Mouse (Mus musculus) v-Abl transformed pro-B cells (cell line): ENCODE data around the gene Dnm2.

Experiments
- in situ Hi-C, 2 experiments: fragments of 400-800 bp; cut with MboI; formaldehyde crosslinking; loops; one replicate each; pipeline ENCODE4 v1.15.1; 2025; ENCODE audit not compliant: unreplicated experiment in 2 of 2

Dnm2 gene

DNA sequence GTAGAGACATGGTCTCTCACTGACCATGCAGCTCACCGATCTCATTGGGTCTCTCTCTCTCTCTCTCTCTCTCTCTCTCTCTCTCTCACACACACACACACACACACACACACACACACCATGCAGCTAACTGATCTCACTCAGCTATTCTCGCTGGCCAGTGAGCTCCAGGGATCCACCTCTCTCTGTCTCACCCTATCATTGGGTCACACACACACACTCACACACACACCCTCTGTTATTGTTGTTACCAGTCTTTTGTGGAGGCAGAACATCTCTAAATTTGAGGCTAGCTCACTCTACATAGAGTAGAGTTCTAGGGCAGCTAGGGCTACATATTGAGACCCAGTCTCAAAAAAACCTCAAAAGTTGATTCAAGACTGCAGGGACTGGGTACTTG, 1.8 kb downstream of the Dnm2 start:
- in situ Hi-C loops = no loop called here

DNA sequence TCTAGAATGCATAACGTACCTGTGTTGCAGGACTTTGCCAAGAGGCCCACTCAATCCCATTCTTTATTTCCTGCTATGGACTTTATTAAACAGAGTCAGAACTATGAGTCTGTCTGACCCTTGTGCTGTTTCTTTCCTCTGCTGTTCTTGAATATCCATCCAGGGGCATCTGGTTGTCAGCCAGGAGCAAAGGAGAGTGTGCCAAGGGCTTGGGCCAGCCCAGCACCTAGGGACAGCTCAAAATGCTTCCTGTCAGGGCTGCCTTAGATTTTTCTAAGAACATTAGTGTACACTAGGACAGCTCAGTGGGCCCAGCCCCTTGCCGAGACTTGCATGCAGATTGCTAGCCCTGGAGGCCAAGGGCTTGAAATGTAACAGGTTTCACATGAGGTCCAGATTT, 3.1 kb downstream of the Dnm2 start:
- in situ Hi-C loops = no loop called here

DNA sequence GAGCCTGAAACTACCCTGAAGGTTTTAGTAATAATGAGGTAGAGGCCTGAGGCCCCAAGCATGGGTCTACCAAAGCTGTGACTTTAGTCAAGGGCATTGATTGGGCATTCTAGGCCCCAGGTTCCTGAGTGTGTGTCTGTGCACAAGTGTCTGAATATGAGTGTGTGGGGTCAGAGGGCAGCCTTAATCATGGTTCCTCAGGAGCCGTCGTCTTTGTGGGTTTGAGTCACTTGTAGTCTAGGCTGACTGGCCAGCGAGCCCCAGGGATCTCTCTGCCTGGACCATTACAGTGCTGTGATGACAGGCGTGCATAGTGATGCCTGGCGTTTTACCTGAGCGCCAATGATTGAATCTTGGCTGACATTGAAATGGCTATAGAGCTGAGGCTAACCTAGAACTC, 3.5 kb downstream of the Dnm2 start:
- in situ Hi-C loops = no loop called here

DNA sequence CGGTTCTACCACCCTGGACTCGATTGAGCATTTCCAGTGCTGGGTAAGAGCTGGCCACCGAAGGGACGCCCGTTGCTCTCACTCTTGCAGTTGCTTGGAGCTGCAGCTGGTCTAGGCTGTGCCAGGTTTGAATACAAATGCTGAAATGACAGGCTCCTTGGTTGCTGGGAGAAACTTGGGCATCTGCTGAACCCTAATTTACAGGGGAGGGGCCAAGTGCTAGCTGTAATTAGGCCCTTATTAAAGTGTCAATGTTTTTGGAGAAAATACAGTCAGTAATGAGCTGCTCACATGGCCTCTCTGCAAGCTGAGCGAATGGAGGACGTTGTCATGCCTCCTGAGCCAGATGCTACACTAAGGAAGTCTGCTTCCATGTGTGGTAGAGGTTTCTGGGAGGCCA, 6.0 kb downstream of the Dnm2 start:
- in situ Hi-C loops = no loop called here

DNA sequence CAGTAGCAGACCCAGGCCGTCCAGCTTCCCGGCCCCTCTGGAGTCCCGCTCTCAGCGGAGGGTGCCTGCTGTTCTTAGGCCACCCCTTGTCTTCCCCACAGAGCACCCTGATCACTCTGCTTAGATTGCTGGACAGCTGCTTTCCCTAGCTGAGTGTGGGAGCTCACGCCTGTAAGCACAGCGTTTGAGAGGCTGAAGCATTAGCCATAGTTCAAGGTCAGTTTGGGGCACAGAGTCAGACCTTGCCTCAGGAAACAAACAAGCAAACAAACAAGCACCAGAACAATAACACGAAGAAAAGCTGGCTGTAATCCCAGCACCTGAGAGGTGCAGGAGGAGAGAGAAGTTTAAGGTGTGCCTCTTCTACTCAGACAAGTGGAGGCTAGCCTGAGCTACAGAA, 7.4 kb downstream of the Dnm2 start:
- in situ Hi-C loops = no loop called here

DNA sequence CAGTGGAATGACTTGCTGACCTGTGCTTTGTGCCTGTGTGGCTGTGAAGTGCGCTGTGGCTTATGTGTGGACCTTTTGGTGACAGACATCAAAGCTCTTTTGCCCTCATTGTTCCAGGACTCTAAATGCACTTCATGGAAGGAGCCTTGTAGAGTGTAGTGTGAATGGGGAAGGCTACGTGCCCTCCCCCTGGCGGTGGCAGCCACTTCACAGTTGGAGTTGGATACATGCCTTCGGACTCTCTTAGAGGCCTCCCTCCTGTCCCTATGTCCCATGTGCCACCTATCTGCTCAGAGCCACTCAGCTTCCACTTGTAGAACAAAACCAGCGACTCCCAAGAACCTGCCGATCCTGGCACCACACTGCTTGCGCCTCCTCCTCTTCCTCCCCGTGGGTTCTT, 9.1 kb downstream of the Dnm2 start:
- in situ Hi-C loops = no loop called here

DNA sequence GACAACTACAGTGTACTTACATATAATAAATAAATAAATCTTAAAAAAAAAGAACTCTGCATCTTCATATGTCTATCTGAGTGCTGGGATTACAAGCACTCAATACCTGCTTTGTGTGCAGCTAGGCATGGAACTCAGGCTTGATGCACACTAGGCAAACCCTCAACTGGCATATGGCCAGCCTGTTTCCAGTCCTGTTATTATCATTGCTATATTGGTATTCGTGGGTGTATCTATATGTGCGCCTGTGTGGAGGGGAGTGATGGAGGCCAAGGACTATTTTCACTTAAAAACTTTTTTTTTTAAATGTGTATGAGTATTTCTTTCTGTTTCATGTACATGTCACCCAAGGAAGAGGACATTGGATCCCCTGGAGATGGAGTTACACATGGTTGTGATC, 9.7 kb downstream of the Dnm2 start:
- in situ Hi-C loops = no loop called here

DNA sequence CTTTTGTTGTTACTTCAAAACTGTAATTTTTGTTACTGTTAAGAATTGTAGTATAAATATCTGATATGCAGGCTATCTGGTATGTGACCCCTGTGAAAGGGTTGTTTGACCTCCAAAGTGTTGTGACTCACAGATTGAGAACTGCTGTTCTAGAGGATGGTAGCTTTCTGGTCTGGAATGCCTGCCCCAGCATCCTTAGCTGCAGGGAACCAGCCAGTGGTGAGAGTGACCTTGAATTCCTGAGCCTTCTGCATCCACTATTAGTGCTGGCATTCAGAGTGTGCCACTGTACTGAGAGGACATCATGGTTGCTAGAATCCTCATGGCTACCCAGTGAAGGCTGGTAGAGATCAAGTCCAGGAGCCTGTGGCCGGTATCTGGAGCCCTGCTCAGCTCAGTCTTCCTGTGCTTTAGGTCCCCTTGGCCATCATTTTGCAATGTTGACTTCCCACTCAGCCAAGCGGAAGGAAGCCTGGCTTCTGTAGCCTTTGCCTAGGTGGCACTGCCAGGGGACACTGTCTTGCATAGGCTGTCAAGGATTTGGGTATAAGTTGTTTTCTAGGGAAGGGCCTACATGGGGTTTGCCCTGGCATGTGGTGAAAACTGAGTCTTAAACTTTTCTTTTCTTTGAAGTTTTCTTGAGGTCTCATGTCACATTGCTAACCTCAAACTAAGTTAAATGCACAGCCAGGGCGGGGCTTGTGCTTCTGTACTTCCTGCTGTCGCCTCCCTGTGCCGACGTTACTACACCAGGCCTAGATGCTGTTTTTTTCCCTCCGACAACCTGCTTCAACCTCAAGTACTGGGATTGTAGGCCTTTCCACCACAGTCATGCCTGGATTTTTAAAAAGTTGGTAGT, 11.3 kb downstream of the Dnm2 start:
- in situ Hi-C loops = no loop called here

DNA sequence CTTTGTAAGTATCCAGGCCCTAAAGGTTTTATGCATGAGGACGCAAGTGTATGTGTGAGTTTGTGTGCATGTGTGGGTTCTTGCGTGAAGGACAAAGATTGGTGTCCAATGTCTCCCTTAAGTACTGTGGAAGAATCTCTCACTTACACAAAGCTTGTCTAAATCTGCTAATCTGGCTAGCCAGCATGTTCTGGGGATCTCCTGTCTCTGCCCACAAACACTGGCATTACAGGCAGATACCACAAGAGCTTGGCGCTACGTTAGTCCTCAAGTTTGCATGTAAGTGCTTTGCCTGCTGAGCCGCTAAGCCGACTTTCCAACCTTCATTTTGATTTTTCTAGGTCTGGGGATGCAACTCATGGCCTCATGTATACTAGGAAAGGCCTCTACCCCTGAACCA, 12.9 kb downstream of the Dnm2 start:
- in situ Hi-C loops = no loop called here

DNA sequence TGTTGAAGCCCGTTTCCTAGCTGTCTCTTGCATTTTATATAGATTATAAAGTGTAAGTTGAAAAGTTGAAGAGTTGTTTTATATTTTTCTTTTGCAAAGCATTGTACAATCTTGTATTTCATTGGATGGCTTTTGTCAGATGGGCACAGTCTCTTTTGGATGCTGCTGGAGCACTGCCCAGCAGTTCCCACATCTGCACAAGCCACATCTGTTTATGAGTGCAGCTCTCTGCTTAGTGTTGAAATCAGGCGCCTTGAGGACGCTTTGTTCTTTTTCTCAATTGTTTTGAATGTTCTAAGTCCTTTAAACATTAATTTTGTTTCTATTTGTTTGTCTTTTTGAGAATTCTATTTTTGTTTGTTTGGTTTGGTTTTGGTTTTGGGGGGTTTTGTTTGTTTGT, 13.5 kb downstream of the Dnm2 start:
- in situ Hi-C loops = no loop called here

DNA sequence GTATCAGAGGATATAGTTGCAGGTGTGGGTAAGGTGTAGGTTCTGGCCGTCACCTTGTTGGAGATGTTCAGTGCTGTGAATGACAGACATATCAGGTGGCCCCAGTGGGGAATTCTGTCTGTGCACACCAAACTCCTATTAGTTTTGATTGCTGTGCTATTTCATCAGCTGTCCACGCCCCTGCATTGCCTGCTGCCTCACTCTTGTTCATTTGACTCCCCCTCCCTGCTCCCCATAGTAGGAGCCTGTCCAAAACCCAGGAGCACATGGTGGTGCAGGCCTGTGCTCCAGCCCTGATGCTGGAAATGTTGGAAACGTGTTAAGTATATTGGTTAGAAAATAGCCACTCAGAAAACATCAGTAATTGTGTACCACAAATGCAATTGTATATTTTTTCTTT, 14.7 kb downstream of the Dnm2 start:
- in situ Hi-C loops = no loop called here

DNA sequence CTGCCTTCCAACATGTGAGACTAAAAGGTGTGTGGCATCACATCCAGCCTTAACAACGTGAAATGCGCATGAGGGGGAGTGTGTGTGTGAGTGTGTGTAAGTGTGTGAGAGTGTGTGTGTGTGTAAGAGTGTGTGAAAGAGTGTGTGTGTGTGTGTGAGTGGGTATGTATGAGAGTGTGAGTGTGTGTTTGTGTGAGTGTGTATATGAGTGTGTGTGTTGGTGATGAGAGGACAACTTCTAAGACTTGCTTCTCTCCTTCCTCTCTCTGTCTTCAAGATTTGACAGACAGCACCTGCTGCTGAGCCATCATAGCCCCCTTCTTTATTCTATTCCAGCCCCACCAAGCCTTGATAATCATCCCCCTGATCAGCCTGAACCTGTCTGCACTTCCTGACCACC, 15.2 kb downstream of the Dnm2 start:
- in situ Hi-C loops = no loop called here

DNA sequence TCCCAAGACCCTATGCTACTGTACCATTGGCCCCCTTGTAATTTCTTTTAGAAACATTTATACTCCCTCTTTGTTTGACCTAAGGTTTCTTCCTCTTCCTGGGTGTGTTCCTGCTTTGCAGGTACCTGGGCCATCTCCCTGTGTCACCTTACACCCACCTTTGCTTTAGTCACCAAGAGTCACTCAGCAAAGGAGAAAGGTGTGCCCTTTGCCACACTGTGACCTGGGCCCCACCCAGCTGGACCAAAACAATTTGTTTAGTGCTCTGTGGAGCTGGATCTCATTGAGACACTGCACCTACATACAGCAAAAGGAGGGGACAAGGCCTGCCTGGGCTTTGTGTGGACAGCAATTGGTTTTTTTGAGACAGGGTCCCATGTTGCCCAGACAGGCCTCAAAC, 15.7 kb downstream of the Dnm2 start:
- in situ Hi-C loops = no loop called here

DNA sequence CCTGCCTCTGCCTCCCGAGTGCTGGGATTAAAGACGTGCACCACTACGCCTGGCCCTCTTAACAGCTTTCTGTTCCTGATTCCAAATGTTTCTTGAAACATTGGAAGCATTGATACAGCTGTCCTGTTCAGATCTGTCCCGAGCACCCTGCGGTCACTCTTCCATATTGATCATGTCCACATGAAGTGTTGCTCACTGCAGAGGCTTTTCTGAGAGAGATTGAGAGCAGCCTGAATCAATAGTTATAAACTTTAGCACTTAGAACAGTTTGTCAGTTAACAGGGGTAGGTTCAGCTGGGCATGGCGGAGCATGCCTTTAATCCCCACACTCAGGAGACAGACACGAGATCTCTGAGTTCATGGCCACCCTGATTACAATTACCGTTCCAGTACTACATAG, 19.1 kb downstream of the Dnm2 start:
- in situ Hi-C loops = no loop called here

DNA sequence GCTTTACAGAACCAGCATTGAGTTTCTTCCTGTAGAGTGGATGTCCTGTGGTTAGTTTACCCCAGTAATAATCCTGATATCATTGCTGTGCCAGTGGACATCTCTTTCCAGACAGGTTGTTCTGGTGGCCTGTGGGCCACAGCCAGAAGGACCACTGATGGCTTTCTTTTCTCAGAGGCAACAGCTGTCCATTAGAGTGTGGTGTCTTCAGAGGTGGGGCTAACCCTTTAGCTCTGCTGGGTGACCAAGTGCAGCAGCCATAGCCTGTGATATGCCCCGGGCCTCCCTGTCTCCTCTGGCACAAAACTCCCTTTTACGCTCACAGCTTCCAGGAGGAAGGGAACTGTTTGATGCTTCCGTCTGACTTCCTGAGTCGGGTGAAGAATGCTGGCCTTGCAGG, 19.9 kb downstream of the Dnm2 start:
- in situ Hi-C loops = no loop called here

DNA sequence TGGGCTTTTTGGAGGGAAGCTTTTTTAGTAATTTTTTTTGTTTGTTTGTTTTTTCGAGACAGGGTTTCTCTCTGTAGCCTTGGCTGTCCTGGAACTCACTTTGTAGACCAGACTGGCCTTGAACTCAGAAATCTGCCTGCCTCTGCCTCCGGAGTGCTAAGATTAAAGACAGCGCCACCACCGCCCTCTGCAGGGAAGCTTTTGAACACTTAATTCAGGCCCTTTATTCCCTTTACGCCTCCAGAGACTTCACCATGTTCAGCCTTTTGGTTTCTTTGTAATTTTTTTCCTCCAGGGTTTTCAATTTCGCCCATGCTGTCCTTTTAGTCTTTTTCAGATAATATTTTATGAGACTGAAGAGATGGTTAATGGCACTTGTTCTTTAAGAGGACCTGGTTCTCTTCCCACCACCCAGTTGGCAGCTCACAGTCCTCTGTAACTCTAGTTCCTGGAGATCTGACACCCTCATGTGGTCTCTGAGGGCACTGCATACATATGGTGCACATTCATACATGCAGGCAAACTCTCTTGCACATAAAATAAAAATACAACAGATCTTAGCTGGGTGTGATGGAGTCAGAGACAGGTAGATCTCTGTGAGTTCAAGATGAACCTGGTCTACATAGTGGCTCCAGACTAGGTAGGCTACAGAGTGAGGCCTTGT, 20.5 kb downstream of the Dnm2 start:
- in situ Hi-C loops = no loop called here

DNA sequence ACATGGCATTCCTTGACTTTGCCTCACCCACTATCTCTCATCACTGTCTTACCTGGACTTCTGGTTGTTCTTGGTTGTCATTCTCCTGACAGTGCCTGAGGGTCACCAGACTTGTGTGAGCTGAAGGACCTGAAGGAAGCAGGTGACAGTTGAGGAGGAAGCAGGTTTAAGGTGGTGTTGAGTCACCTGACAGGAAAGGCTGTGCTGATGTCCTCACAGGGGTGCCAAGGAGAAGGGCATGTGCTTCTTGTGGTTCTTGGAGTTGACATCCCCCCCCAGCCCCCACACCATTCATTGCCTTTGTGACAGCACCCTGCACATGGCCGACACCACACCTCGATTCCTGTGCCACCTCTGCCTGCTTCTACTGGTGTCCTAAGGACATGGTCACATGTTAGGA, 23.1 kb downstream of the Dnm2 start:
- in situ Hi-C loops = no loop called here

DNA sequence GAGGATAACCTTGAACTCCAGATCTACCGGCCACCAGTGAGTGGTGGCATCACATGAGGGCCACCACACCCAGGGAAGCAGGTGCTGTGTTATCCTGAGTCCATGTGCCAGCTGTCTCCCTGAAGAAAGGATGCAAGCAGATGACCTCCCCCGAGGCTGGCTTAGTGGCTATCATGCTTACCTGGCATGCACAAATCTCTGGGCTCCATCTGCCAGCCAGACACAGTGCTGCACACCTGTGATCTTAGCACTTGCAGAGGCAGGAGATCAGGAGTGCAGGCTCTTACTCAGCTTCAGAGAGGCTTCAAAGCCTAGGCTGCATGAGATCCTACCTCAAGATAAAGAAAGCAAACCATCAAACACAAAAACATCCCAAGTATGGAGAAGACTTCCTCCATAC, 25.0 kb downstream of the Dnm2 start:
- in situ Hi-C loops = loop anchor here in 1 of 2 experiments (25.0 kb wide), 1 partner anchor 537 kb away; no protein-coding TSS in a partner anchor

DNA sequence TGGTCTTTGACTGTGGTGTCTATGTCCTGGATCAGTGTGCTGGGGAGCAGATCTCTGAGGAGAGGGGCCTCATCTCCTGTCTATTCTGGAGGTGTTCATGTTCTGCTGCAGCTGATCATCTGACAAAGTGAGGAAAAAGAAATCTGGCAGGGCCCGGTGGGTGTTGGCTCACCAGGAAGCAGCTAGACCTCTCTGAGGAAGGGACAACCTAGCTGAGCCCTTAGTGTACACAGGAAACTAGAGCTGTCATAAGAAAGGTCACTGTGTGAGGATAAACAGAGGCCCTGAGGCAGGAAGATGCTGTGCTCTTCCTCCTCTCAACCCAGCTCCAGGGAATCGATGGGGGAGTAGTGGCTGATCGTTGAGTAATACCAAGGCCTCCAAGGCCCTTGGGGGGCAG, 25.6 kb downstream of the Dnm2 start:
- in situ Hi-C loops = loop anchor here in 1 of 2 experiments (25.0 kb wide), 1 partner anchor 538 kb away; no protein-coding TSS in a partner anchor

DNA sequence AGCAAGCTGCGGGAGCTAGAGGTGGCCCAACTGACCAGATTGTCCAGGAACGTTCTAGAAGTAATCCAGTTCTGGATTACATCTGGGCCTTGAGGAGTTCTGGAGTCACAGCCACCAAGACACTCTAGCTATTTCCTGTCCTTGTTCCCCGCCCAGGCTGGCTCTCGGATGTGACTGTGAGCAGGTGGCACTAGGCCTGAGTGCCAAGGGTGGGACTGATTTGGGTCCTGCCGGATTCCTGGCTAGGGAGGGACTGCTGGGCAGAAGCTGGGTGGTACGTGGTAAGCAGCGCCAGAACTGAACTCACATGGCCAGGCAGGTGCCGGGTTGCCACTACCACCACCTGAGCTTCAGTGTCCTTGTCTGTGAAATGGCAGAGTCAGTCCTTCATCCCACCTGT, 26.7 kb downstream of the Dnm2 start:
- in situ Hi-C loops = loop anchor here in 1 of 2 experiments (25.0 kb wide), 1 partner anchor 539 kb away; no protein-coding TSS in a partner anchor

DNA sequence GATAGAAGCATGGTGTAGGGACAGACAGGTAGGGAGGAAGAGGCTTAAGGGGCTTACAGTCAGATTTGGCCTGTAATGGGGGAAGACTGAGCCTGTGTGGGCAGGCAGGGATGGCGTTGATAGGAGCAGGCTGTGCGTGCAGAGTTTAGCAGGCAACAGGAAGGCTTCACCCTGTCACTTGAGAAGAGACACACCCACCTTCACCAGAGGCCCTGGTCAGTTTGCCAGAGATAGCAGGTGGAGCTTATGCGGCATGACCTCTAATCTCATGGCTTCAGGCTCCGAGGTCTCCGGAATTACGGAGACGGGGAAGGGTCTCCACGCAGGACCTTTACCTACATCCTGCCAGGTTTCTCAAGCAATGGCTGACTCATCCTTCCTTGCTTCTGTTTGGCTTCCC, 27.2 kb downstream of the Dnm2 start:
- in situ Hi-C loops = loop anchor here in 1 of 2 experiments (25.0 kb wide), 1 partner anchor 540 kb away; no protein-coding TSS in a partner anchor

DNA sequence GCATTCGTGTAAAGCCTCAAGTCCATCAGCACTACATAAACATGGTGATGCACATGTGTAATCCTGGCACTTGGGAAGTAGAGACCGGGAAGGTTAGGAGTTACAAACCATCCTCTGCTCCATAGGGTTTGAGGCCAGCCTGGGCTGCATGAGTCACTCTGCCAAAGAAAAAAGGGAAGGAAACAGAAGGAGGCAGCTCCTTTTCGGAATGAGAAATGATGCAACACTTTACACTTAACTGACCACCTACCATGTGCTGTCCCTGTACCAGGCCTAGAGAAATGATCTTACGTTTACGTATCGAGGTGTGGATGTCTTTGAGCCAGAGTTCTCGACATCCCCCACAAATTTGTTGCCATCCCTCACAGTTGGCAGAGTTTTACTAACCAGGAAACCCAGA, 28.3 kb downstream of the Dnm2 start:
- in situ Hi-C loops = loop anchor here in 1 of 2 experiments (25.0 kb wide), 1 partner anchor 541 kb away; no protein-coding TSS in a partner anchor
